21 mouse cellular contexts compared by ENCODE assay signal in the genomic region with DNA sequence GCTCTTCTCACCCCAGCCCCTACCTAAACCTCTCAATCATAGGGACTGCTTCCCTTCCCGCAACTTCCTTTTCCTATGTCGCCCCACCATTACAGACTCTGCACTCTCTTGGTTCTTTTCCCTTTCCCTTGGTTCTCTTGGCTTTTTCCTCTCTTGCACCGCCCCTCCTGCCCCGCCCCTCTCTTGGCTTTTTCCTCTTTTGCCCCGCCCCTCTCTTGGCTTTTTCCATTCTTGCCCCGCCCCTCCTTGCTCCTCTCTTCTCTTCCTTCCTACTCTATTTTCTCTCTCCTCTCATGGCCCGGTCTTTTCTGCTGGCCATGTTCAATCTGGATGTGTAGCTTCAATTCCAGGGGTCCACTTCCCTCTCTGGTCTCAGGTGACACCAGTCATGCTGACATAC. TPM values are rescaled to one million over a fixed set of nuclear protein-coding genes. Genes with fewer than 3 reads are reported as not detected.
DNase-seq lines count a peak whose midpoint lies in the region; ATAC-seq and TF ChIP-seq lines count a peak whose summit lies in the region.
"Had no signal": no experiment of that assay in that cellular context is flagged by ENCODE, and none has a peak within 500 bp of the region (broad histone marks: within the 10 kb centered on the region; RNA-seq: fewer than 3 reads in every experiment).

No protein-coding gene starts in this region.

- no peak overlapping the region for H3K4me3 ChIP-seq in liver, embryonic 12.5 days
- H3K4me3 ChIP-seq in midbrain, embryonic 13.5 days (replicated peaks) = no peak overlapping the region
- H3K4me3 ChIP-seq in lung, postnatal 0 days (ENCODE audit: low read depth, low read length) = no peak overlapping the region
- H3K4me3 ChIP-seq: embryonic facial prominence, embryonic 12.5 days; heart, embryonic 10.5 days; hindbrain, embryonic 12.5 days had no signal

- WGBS in liver, embryonic 12.5 days (ENCODE audit: insufficient replicate concordance) = 28% methylated on average over 7 of the region's 7 CpGs
- 69% methylated on average over 7 of the region's 7 CpGs for WGBS in midbrain, embryonic 13.5 days
- 74% methylated on average over 7 of the region's 7 CpGs for WGBS in lung, postnatal 0 days

- TF ChIP-seq CTCF in lung, postnatal 0 days (IDR thresholded peaks at IDR 0.05) = no peak

- ATAC-seq in liver, embryonic 12.5 days = no peak
- peak; percentile 36; the same call in 1 of the 2 replicates for ATAC-seq in granulocyte monocyte progenitor cell, adult 5-6 weeks (replicated peaks; ENCODE audit: poor library complexity, severe bottlenecking)
- ATAC-seq in midbrain, embryonic 13.5 days = no peak
- no peak for ATAC-seq in lung, postnatal 0 days
- ATAC-seq: forebrain, embryonic 16.5 days; hindbrain, embryonic 16.5 days; Patski had no signal

- no peak overlapping the region for H3K9ac ChIP-seq in liver, embryonic 12.5 days
- no peak overlapping the region for H3K9ac ChIP-seq in midbrain, embryonic 13.5 days (replicated peaks)
- no peak overlapping the region for H3K9ac ChIP-seq in lung, postnatal 0 days (replicated peaks; ENCODE audit: low read depth)
- H3K9ac ChIP-seq: embryonic facial prominence, embryonic 12.5 days; hindbrain, embryonic 12.5 days had no signal

- H3K27ac ChIP-seq in liver, embryonic 12.5 days = no peak overlapping the region
- H3K27ac ChIP-seq in midbrain, embryonic 13.5 days = no peak overlapping the region
- H3K27ac ChIP-seq in lung, postnatal 0 days (ENCODE audit: low read length) = no peak overlapping the region
- H3K27ac ChIP-seq: hindbrain, embryonic 12.5 days had no signal

- no peak overlapping the region for H3K4me2 ChIP-seq in liver, embryonic 12.5 days
- no peak overlapping the region for H3K4me2 ChIP-seq in midbrain, embryonic 13.5 days (replicated peaks)
- H3K4me2 ChIP-seq in lung, postnatal 0 days (replicated peaks; ENCODE audit: low read depth, low read length) = no peak overlapping the region
- H3K4me2 ChIP-seq: embryonic facial prominence, embryonic 12.5 days; hindbrain, embryonic 12.5 days had no signal

- TF ChIP-seq EP300 in lung, postnatal 0 days (IDR thresholded peaks at IDR 0.05) = no peak

- no peaks in the 10 kb centered on the region for H3K27me3 ChIP-seq in liver, embryonic 12.5 days (replicated peaks)
- no peaks in the 10 kb centered on the region; the same call in 1 of the 2 replicates for H3K27me3 ChIP-seq in midbrain, embryonic 13.5 days
- H3K27me3 ChIP-seq in lung, postnatal 0 days (replicated peaks; ENCODE audit: insufficient read depth, low read length) = no peaks in the 10 kb centered on the region
- H3K27me3 ChIP-seq: embryonic facial prominence, embryonic 12.5 days; hindbrain, embryonic 12.5 days; Patski had no signal

- H3K36me3 ChIP-seq in liver, embryonic 12.5 days = no peaks in the 10 kb centered on the region
- no peaks in the 10 kb centered on the region for H3K36me3 ChIP-seq in midbrain, embryonic 13.5 days
- H3K36me3 ChIP-seq in lung, postnatal 0 days (ENCODE audit: insufficient read depth, low read length) = no peaks in the 10 kb centered on the region
- H3K36me3 ChIP-seq: embryonic facial prominence, embryonic 12.5 days; heart, embryonic 10.5 days; hindbrain, embryonic 12.5 days had no signal

- DNase-seq in adrenal gland, postnatal 14 days = peak; percentile 50
- DNase-seq in adrenal gland, adult 8-10 months = no peak
- DNase-seq in liver = peak; percentile 41
- no peak for DNase-seq in lung, postnatal 0 days (ENCODE audit: low spot score)
- DNase-seq: adrenal gland, postnatal 10 days; cerebellum, adult 11-12 months; cerebellum, adult 9-10 months; cerebellum, postnatal 25 days; gastrocnemius, postnatal 25 days; heart, adult 11 months; heart, postnatal 10 days; heart, postnatal 4 days had no signal

- H3K4me1 ChIP-seq in liver, embryonic 12.5 days = peaks cover 50% of the 10 kb centered on the region
- H3K4me1 ChIP-seq in midbrain, embryonic 13.5 days (replicated peaks) = 0 out of 2 replicates have a peak, but pooled peaks cover 4% of the 10 kb centered on the region
- H3K4me1 ChIP-seq in lung, postnatal 0 days (ENCODE audit: insufficient read depth, low read depth, low read length) = peaks cover 7% of the 10 kb centered on the region; the same call in 1 of the 2 replicates

- H3K9me3 ChIP-seq in liver, embryonic 12.5 days (replicated peaks) = no peaks in the 10 kb centered on the region
- H3K9me3 ChIP-seq in midbrain, embryonic 13.5 days = no peaks in the 10 kb centered on the region
- H3K9me3 ChIP-seq in lung, postnatal 0 days (ENCODE audit: low read length) = no peaks in the 10 kb centered on the region
- H3K9me3 ChIP-seq: embryonic facial prominence, embryonic 12.5 days; heart, embryonic 10.5 days; hindbrain, embryonic 12.5 days had no signal

RNA-seq across cellular contexts. Expression of gene Cmbl, which starts 2.2 kb away (rescaled TPM):
- 73.9 and 91.6 TPM in 2 replicates for total RNA-seq in adrenal gland, postnatal 14 days (2021)
- total RNA-seq in adrenal gland, adult 8-10 months (2022) = 100 to 1,000 TPM; 160 to 274 (median 195) TPM
- 2.5 and 3.6 TPM in 2 replicates for polyA plus RNA-seq in liver, embryonic 12.5 days (2016; fragmentation: Nextera tagmentation; extraction: Ambion mirVana)
- not detected in 2 replicates for total RNA-seq in granulocyte monocyte progenitor cell, adult 5-6 weeks (2014; fragmentation: Nextera tagmentation)
- not detected in 2 replicates for total RNA-seq in granulocyte monocyte progenitor cell, adult 5-6 weeks (2017)
- polyA plus RNA-seq in midbrain, embryonic 13.5 days (2015; fragmentation: Nextera tagmentation; extraction: Ambion mirVana) = 3.1 and 4.0 TPM in 2 replicates
- 12.2 and 13.5 TPM in 2 replicates for polyA plus RNA-seq in lung, postnatal 0 days (2015; fragmentation: Nextera tagmentation; extraction: Ambion mirVana)

RNA-seq across cellular contexts. Expression of gene Cct5, which starts 34.2 kb away (rescaled TPM):
- total RNA-seq in adrenal gland, postnatal 14 days (2021) = 290 and 308 TPM in 2 replicates
- 100 to 1,000 TPM; 232 to 302 (median 271) TPM for total RNA-seq in adrenal gland, adult 8-10 months (2022)
- polyA plus RNA-seq in liver, embryonic 12.5 days (2016; fragmentation: Nextera tagmentation; extraction: Ambion mirVana) = 472 and 504 TPM in 2 replicates
- total RNA-seq in granulocyte monocyte progenitor cell, adult 5-6 weeks (2014; fragmentation: Nextera tagmentation) = 412 and 454 TPM in 2 replicates
- total RNA-seq in granulocyte monocyte progenitor cell, adult 5-6 weeks (2017) = 535 and 555 TPM in 2 replicates
- 540 and 561 TPM in 2 replicates for polyA plus RNA-seq in midbrain, embryonic 13.5 days (2015; fragmentation: Nextera tagmentation; extraction: Ambion mirVana)
- 211 and 225 TPM in 2 replicates for polyA plus RNA-seq in lung, postnatal 0 days (2015; fragmentation: Nextera tagmentation; extraction: Ambion mirVana)

RNA-seq across cellular contexts. Expression of gene Fam173b, which starts 34.2 kb away (rescaled TPM):
- 17.1 and 21.7 TPM in 2 replicates for total RNA-seq in adrenal gland, postnatal 14 days (2021)
- 10 to 100 TPM; 25.9 to 29.7 (median 27.9) TPM for total RNA-seq in adrenal gland, adult 8-10 months (2022)
- 10.0 and 10.6 TPM in 2 replicates for polyA plus RNA-seq in liver, embryonic 12.5 days (2016; fragmentation: Nextera tagmentation; extraction: Ambion mirVana)
- total RNA-seq in granulocyte monocyte progenitor cell, adult 5-6 weeks (2014; fragmentation: Nextera tagmentation) = 8.6 and 13.0 TPM in 2 replicates
- 7.7 and 11.1 TPM in 2 replicates for total RNA-seq in granulocyte monocyte progenitor cell, adult 5-6 weeks (2017)
- 11.0 and 11.6 TPM in 2 replicates for polyA plus RNA-seq in midbrain, embryonic 13.5 days (2015; fragmentation: Nextera tagmentation; extraction: Ambion mirVana)
- 9.8 and 14.0 TPM in 2 replicates for polyA plus RNA-seq in lung, postnatal 0 days (2015; fragmentation: Nextera tagmentation; extraction: Ambion mirVana)

RNA-seq across cellular contexts. Expression of gene March6, which starts 36.6 kb away (rescaled TPM):
- 105 TPM in 2 replicates for total RNA-seq in adrenal gland, postnatal 14 days (2021)
- 100 to 1,000 TPM; 143 to 180 (median 160) TPM for total RNA-seq in adrenal gland, adult 8-10 months (2022)
- polyA plus RNA-seq in liver, embryonic 12.5 days (2016; fragmentation: Nextera tagmentation; extraction: Ambion mirVana) = 22.0 and 22.2 TPM in 2 replicates
- 27.1 and 34.2 TPM in 2 replicates for total RNA-seq in granulocyte monocyte progenitor cell, adult 5-6 weeks (2014; fragmentation: Nextera tagmentation)
- total RNA-seq in granulocyte monocyte progenitor cell, adult 5-6 weeks (2017) = 26.4 and 30.3 TPM in 2 replicates
- 75.0 and 78.6 TPM in 2 replicates for polyA plus RNA-seq in midbrain, embryonic 13.5 days (2015; fragmentation: Nextera tagmentation; extraction: Ambion mirVana)
- polyA plus RNA-seq in lung, postnatal 0 days (2015; fragmentation: Nextera tagmentation; extraction: Ambion mirVana) = 18.3 and 20.6 TPM in 2 replicates

Comparison
In these comparisons a context has a peak if more than half of its experiments do, and no peak if none do; other contexts are left out.
1. DNase-seq: peak in adrenal gland, postnatal 14 days (single experiment) and liver (single experiment); none in adrenal gland, adult 8-10 months (single experiment) and lung, postnatal 0 days (single experiment).
2. RNA of gene Cmbl, which starts 2.2 kb away (total RNA-seq): 160 to 274 TPM in adrenal gland, adult 8-10 months and 73.9 to 91.6 TPM in adrenal gland, postnatal 14 days; not detected in granulocyte monocyte progenitor cell, adult 5-6 weeks; every median in the first group is over 10 times any median in the second.